Mouse (Mus musculus): ENCODE data around the gene Prkg1. TPM values are rescaled to one million over a fixed set of nuclear protein-coding genes. Genes with fewer than 3 reads are reported as not detected.

The Prkg1 gene
- polyA plus RNA-seq, 1 experiment from 2014 or later = 4.1 TPM

Other genes with a start within 250 kb of the Prkg1 start
- not detected in 2 replicates for gene A1cf, start 103.7 kb upstream of the Prkg1 start, polyA plus RNA-seq (2016; fragmentation: Nextera tagmentation; extraction: Ambion mirVana)

Measured in hindbrain, embryonic 10.5 days (tissue).